In the genomic region with DNA sequence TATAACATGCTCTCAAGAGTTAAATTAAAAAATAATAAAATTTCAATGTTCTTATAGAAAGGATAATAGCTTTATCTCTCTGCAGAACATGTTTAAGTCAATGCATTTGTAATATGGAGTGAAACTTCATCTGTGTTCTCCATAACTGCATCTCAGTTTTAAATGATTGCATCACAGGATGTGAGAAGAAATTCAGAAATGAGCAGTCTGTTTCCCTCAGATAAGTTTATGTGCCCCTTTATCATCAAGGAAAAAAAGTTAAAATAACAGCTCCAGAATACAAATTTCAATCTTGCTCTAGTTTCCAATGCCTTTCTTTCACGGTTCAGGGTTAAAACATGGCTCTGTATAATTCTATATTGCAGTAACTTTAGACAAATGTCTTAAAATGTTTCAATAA, we compare ENCODE assay signal across 30 mouse cellular contexts.
"Had no signal": no experiment of that assay in that cellular context is flagged by ENCODE, and none has a peak within 500 bp of the region (broad histone marks: within the 10 kb centered on the region; RNA-seq: fewer than 3 reads in every experiment).

No protein-coding gene starts in this region.

- H3K27ac ChIP-seq: heart, embryonic 13.5 days; heart, embryonic 15.5 days; hindbrain, embryonic 10.5 days; hindbrain, embryonic 12.5 days; hindbrain, embryonic 13.5 days; hindbrain, embryonic 14.5 days; hindbrain, embryonic 15.5 days; hindbrain, postnatal 0 days; intestine, embryonic 15.5 days; kidney, embryonic 15.5 days; kidney, postnatal 0 days; layer of hippocampus, adult 2 months; left cerebral cortex, adult 2 months had no signal

- H3K27me3 ChIP-seq: heart, embryonic 12.5 days; heart, embryonic 13.5 days; heart, embryonic 15.5 days; hindbrain, embryonic 12.5 days; hindbrain, embryonic 13.5 days; hindbrain, embryonic 15.5 days; intestine, embryonic 15.5 days; kidney, embryonic 15.5 days had no signal

- DNase-seq: heart, postnatal 10 days; heart, postnatal 14 days; heart, postnatal 36 days; heart, postnatal 4 days; kidney, adult 11 months; kidney, adult 18-20 months; kidney, adult 2 months; kidney, adult 8-10 months; kidney, adult 9 months; kidney, postnatal 10 days; kidney, postnatal 14 days; kidney, postnatal 25 days; kidney, postnatal 36 days; kidney, postnatal 4 days; layer of hippocampus, adult 9-11 months; layer of hippocampus, postnatal 36 days had no signal

- H3K4me3 ChIP-seq: heart, embryonic 12.5 days; heart, embryonic 13.5 days; heart, embryonic 15.5 days; hindbrain, embryonic 10.5 days; hindbrain, embryonic 12.5 days; hindbrain, embryonic 13.5 days; hindbrain, embryonic 15.5 days; intestine, embryonic 15.5 days; kidney, embryonic 15.5 days; layer of hippocampus, adult 2 months; left cerebral cortex, adult 2 months had no signal

- H3K9ac ChIP-seq: heart, embryonic 12.5 days; heart, embryonic 13.5 days; heart, embryonic 15.5 days; hindbrain, embryonic 12.5 days; hindbrain, embryonic 13.5 days; hindbrain, embryonic 14.5 days; hindbrain, embryonic 15.5 days; intestine, embryonic 15.5 days; kidney, embryonic 15.5 days had no signal

- H3K36me3 ChIP-seq: heart, embryonic 12.5 days; heart, embryonic 13.5 days; heart, embryonic 15.5 days; hindbrain, embryonic 10.5 days; hindbrain, embryonic 12.5 days; hindbrain, embryonic 13.5 days; hindbrain, embryonic 15.5 days; intestine, embryonic 15.5 days; kidney, embryonic 15.5 days had no signal

- H3K9me3 ChIP-seq: heart, embryonic 12.5 days; heart, embryonic 13.5 days; heart, embryonic 15.5 days; hindbrain, embryonic 10.5 days; hindbrain, embryonic 12.5 days; hindbrain, embryonic 13.5 days; hindbrain, embryonic 15.5 days; intestine, embryonic 15.5 days; kidney, embryonic 15.5 days had no signal

- H3K4me1 ChIP-seq: heart, embryonic 12.5 days; heart, embryonic 13.5 days; heart, embryonic 15.5 days; hindbrain, embryonic 10.5 days; hindbrain, embryonic 12.5 days; hindbrain, embryonic 13.5 days; hindbrain, embryonic 15.5 days; intestine, embryonic 15.5 days; kidney, embryonic 15.5 days had no signal
